ENCODE assay signal across 26 mouse cellular contexts in the genomic region with DNA sequence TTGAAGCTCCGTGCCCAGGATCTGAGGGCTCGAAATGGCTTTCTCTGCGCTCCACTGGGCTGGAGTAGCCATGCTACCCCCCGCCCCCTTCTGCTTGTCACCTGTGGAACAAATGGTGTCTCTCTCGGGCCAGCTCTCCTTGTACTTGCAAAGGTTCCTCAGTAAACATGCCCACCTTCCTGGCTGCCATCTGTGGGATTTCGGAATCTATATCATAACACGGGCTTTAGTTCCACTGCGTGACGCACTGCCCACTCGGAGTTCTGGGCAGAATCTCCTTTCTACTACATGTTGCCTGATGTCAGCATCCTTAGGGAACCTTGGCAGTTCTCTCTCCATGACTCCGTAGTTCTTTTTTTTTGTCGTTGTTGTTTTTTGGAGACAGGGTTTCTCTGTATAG. TPM values are rescaled to one million over a fixed set of nuclear protein-coding genes. Genes with fewer than 3 reads are reported as not detected.
"Had no signal": no experiment of that assay in that cellular context is flagged by ENCODE, and none has a peak within 500 bp of the region (broad histone marks: within the 10 kb centered on the region; RNA-seq: fewer than 3 reads in every experiment).

No protein-coding gene starts in this region.

- H3K27me3 ChIP-seq: embryonic facial prominence, embryonic 12.5 days; embryonic facial prominence, embryonic 13.5 days; embryonic facial prominence, embryonic 15.5 days; forebrain, embryonic 12.5 days; forebrain, embryonic 13.5 days; forebrain, embryonic 15.5 days had no signal

- H3K4me1 ChIP-seq: embryonic facial prominence, embryonic 10.5 days; forebrain, embryonic 10.5 days; forebrain, embryonic 12.5 days; forebrain, embryonic 13.5 days; forebrain, embryonic 15.5 days had no signal

- H3K4me3 ChIP-seq: embryonic facial prominence, embryonic 10.5 days; embryonic facial prominence, embryonic 12.5 days; embryonic facial prominence, embryonic 13.5 days; embryonic facial prominence, embryonic 15.5 days; erythroblast, embryonic 14.5 days; forebrain, embryonic 10.5 days; forebrain, embryonic 12.5 days; forebrain, embryonic 13.5 days; forebrain, embryonic 15.5 days; gastrocnemius, adult 2 months; heart, adult 2 months had no signal

- H3K27ac ChIP-seq: embryonic facial prominence, embryonic 10.5 days; embryonic facial prominence, embryonic 12.5 days; embryonic facial prominence, embryonic 13.5 days; embryonic facial prominence, embryonic 15.5 days; forebrain, embryonic 10.5 days; forebrain, embryonic 12.5 days; forebrain, embryonic 13.5 days; forebrain, embryonic 15.5 days; gastrocnemius, adult 2 months; heart, adult 2 months had no signal

- DNase-seq: cerebellum, adult 2 months; cerebellum, adult 8-10 months; cerebellum, adult 9-10 months; cerebellum, adult 9-11 months; cerebellum, postnatal 10 days; cerebellum, postnatal 14 days; cerebellum, postnatal 25 days; cerebellum, postnatal 36 days; embryo, embryonic 11 days; forebrain, postnatal 0 days; gastrocnemius, adult 2 months; gastrocnemius, postnatal 10 days; gastrocnemius, postnatal 14 days; gastrocnemius, postnatal 25 days; gastrocnemius, postnatal 36 days; heart, adult 18-20 months; heart, adult 2 months had no signal

RNA-seq across cellular contexts. Expression of gene Dcun1d4, which starts 56.9 kb away (rescaled TPM):
- polyA plus RNA-seq: erythroblast, embryonic 14.5 days had no signal
